Mouse (Mus musculus): ENCODE measurements at regions not wholly inside any gene's neighbourhood (a gene's known extent, or its start where the extent isn't known, plus 50 kb on each side); places are given as distances from the start of the nearest gene placed in this dataset.

GRCm38 (mm10) chr12:54263733-54264417, 60.2 kb upstream of the Egln3 start:
- no peak for DNase-seq

GRCm38 (mm10) chr12:54262236-54263005, 58.8 kb upstream of the Egln3 start:
- no peak for DNase-seq

DNA sequence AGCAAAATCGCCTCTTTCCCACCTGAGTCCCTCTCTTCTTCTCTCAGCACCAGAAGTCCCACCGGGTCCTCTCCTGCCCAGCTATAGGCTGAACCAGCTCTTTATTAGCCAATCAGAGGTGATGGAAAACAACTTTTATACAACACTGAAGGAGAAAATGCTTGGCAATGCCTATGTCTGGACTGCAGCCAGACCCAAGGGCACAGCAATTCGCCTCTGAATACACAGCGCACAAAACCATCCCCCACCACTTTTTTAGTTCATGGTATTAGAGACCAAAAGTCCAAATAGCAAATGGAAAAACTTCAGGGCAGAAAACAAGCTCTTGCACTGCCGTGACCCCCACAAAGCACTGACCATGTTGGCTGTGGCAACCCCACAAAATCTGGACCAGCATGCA, 57.8 kb upstream of the Egln3 start:
- no peak for DNase-seq

GRCm38 (mm10) chr12:54260502-54260901, 56.8 kb upstream of the Egln3 start:
- no peak for DNase-seq

DNA sequence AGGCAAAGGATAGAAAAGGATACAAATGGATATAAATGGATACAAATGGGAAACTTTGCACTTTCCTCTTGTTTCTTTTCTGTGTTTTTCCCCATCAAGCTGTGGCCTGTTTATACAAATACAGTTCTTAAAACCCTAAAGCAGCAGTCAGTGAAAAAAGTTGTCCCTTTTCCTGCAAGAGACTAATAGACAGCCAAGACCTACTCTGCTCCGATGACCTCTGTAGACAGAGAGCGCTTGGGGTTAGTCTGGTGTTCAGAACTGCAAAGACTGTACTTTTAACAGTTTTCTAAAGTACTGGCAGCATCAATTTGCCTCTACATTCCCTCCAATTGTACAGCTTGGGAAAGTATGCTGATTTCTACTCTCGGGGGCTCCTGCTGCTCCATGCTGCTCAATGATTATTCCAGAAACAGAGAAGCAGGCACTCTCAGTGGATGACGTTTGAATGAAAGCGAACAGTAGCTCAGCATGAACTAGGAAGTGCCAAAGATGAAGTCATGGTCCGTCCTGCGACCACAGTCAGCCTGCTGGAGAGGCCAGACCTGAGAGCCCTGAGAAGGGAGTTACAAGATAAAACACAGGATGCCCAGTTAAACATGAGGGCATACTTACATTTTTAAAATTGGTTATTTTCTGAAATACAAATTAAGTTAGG, 54.2 kb upstream of the Egln3 start:
- no peak for DNase-seq

DNA sequence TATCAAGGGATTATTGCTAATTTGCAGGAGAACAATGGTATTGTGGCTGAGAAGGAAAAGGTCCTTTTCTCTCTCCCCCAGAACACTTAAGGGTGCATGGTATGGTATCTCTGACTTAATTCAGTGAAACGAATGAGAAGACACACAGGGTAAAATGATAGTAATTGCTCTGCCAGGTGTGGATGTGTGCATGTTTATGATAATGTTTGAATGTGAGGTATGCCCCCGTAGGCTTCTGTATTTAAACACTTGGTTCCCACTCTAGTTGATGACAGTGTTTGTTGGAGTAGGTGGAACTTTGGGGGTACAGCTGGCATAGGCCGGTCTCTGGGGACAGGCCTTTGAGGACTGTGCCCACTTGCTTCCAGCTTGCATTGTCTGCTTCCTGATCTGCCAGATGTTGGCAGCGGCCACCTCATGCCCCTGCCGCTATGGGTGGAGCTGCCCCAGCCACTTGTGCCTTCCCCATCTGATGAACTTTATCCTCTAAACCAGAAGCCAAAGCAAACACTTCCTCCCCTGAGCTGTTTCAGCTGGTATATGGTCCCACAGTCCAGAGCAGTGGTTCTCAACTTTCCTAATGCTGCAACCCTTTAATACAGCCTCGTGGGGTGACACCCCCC, 53.0 kb upstream of the Egln3 start:
- DNase-seq, result no peak

Data from right cerebral cortex, adult 18-20 months (tissue).